8 mouse cellular contexts compared by ENCODE assay signal in the genomic region with DNA sequence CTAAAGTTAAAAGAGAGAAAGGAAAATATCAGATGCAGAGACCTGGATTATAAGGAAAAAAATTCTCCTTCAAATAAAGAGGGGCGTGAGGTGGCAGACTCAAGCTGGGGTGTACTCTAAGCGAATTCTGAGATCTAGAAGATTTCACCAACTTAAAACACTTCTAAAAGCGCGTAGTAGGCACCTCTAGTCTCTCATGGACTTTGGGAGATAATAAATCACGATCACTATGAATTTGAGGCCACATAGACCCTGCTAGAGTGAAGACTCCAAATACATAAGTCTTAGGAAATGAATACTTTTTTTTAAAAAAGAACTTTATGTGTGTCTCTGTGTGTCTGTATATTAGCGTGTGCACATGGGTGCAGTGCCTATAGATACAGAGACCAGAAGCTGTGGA. TPM values are rescaled to one million over a fixed set of nuclear protein-coding genes. Genes with fewer than 3 reads are reported as not detected.
DNase-seq lines count a peak whose midpoint lies in the region; ATAC-seq lines count a peak whose summit lies in the region.

No protein-coding gene starts in this region.

- intact Hi-C loops in heart, postnatal 14 days (cut with DNase I), result no loop called here

- peak overlapping the region; percentile 82 for H3K9ac ChIP-seq in liver, embryonic 12.5 days

- H3K4me3 ChIP-seq in heart, embryonic 10.5 days, result peak overlapping the region; percentile 77
- H3K4me3 ChIP-seq in megakaryocyte, embryonic 14.5 days (replicated peaks), result peak overlapping the region; percentile 93
- peak overlapping the region; percentile 68 for H3K4me3 ChIP-seq in liver, embryonic 12.5 days

- peaks cover 28% of the 10 kb centered on the region for H3K36me3 ChIP-seq in heart, embryonic 10.5 days
- H3K36me3 ChIP-seq in megakaryocyte, embryonic 14.5 days (replicated peaks; ENCODE audit: low read length), result peaks cover 36% of the 10 kb centered on the region
- H3K36me3 ChIP-seq in liver, embryonic 12.5 days, result peaks cover 34% of the 10 kb centered on the region

- 63% methylated on average over 6 of the region's 6 CpGs for WGBS in heart, embryonic 10.5 days
- 58% methylated on average over 6 of the region's 6 CpGs for WGBS in liver, embryonic 12.5 days (ENCODE audit: insufficient replicate concordance)

- H3K4me2 ChIP-seq in liver, embryonic 12.5 days, result peak overlapping the region; percentile 84

- H3K4me1 ChIP-seq in heart, embryonic 10.5 days, result peaks cover 49% of the 10 kb centered on the region
- peaks cover 73% of the 10 kb centered on the region for H3K4me1 ChIP-seq in megakaryocyte, embryonic 14.5 days
- H3K4me1 ChIP-seq in liver, embryonic 12.5 days, result peaks cover 58% of the 10 kb centered on the region

- H3K27me3 ChIP-seq in heart, embryonic 10.5 days (ENCODE audit: insufficient read depth, poor library complexity, severe bottlenecking), result no peaks in the 10 kb centered on the region
- H3K27me3 ChIP-seq in megakaryocyte, embryonic 14.5 days (replicated peaks), result no peaks in the 10 kb centered on the region
- H3K27me3 ChIP-seq in liver, embryonic 12.5 days (replicated peaks), result no peaks in the 10 kb centered on the region

- H3K9me3 ChIP-seq in heart, embryonic 10.5 days, result no peaks in the 10 kb centered on the region
- H3K9me3 ChIP-seq in megakaryocyte, embryonic 14.5 days, result no peaks in the 10 kb centered on the region
- no peaks in the 10 kb centered on the region for H3K9me3 ChIP-seq in liver, embryonic 12.5 days (replicated peaks)

- no peak overlapping the region for H3K27ac ChIP-seq in heart, embryonic 10.5 days
- H3K27ac ChIP-seq in liver, embryonic 12.5 days, result no peak overlapping the region

- no peak for DNase-seq in heart, embryonic 10.5 days (ENCODE audit: low spot score)
- no peak for DNase-seq in heart, postnatal 14 days
- no peak for DNase-seq in MN1 (ENCODE audit: low spot score)
- no peak for DNase-seq in adrenal gland, postnatal 14 days
- DNase-seq in thymus, postnatal 10 days (ENCODE audit: low spot score in 2 of 2), result no peak

- no peak for ATAC-seq in megakaryocyte, adult 5-6 weeks (ENCODE audit: poor library complexity, severe bottlenecking)
- no peak for ATAC-seq in liver, embryonic 12.5 days

RNA-seq across cellular contexts. Expression of gene Acadvl, which starts 0.5 kb away (rescaled TPM):
- polyA plus RNA-seq in heart, embryonic 10.5 days (2016; fragmentation: Nextera tagmentation; extraction: Ambion mirVana), result 79.1 and 102 TPM in 2 replicates
- 1,000 to 10,000 TPM; 1,350 to 1,353 TPM for total RNA-seq in heart, postnatal 14 days (2021)
- polyA plus RNA-seq in megakaryocyte, embryonic 14.5 days (2012; ENCODE audit: insufficient read depth, low replicate concordance), result 12.7 and 34.2 TPM in 2 replicates
- 32.7 and 35.0 TPM in 2 replicates for total RNA-seq in megakaryocyte, adult 5-6 weeks (2015)
- 31.7 and 37.0 TPM in 2 replicates for total RNA-seq in megakaryocyte, adult 5-6 weeks (2017)
- polyA plus RNA-seq in liver, embryonic 12.5 days (2016; fragmentation: Nextera tagmentation; extraction: Ambion mirVana), result 89.9 and 91.3 TPM in 2 replicates
- total RNA-seq in adrenal gland, postnatal 14 days (2021), result 1,177 and 1,207 TPM in 2 replicates

RNA-seq across cellular contexts. Expression of gene Dlg4, which starts 1.1 kb away (rescaled TPM):
- 5.7 and 9.3 TPM in 2 replicates for polyA plus RNA-seq in heart, embryonic 10.5 days (2016; fragmentation: Nextera tagmentation; extraction: Ambion mirVana)
- total RNA-seq in heart, postnatal 14 days (2021), result 10 to 100 TPM; 10.4 to 11.2 TPM
- polyA plus RNA-seq in megakaryocyte, embryonic 14.5 days (2012; ENCODE audit: insufficient read depth, low replicate concordance), result 16.1 and 22.0 TPM in 2 replicates
- 5.2 and 10.1 TPM in 2 replicates for total RNA-seq in megakaryocyte, adult 5-6 weeks (2015)
- 1.3 and 3.7 TPM in 2 replicates for total RNA-seq in megakaryocyte, adult 5-6 weeks (2017)
- 2.3 and 2.7 TPM in 2 replicates for polyA plus RNA-seq in liver, embryonic 12.5 days (2016; fragmentation: Nextera tagmentation; extraction: Ambion mirVana)
- total RNA-seq in adrenal gland, postnatal 14 days (2021), result 31.9 and 37.0 TPM in 2 replicates

RNA-seq across cellular contexts. Expression of gene Dvl2, which starts 15.3 kb away (rescaled TPM):
- polyA plus RNA-seq in heart, embryonic 10.5 days (2016; fragmentation: Nextera tagmentation; extraction: Ambion mirVana), result 29.5 and 40.3 TPM in 2 replicates
- 1 to 10 TPM; 7.2 to 9.2 TPM for total RNA-seq in heart, postnatal 14 days (2021)
- 28.6 and 64.4 TPM in 2 replicates for polyA plus RNA-seq in megakaryocyte, embryonic 14.5 days (2012; ENCODE audit: insufficient read depth, low replicate concordance)
- 7.9 and 9.3 TPM in 2 replicates for total RNA-seq in megakaryocyte, adult 5-6 weeks (2015)
- total RNA-seq in megakaryocyte, adult 5-6 weeks (2017), result 12.7 and 16.9 TPM in 2 replicates
- polyA plus RNA-seq in liver, embryonic 12.5 days (2016; fragmentation: Nextera tagmentation; extraction: Ambion mirVana), result 13.4 and 13.7 TPM in 2 replicates
- total RNA-seq in adrenal gland, postnatal 14 days (2021), result 16.0 and 23.1 TPM in 2 replicates

RNA-seq across cellular contexts. Expression of gene Phf23, which starts 20.1 kb away (rescaled TPM):
- polyA plus RNA-seq in heart, embryonic 10.5 days (2016; fragmentation: Nextera tagmentation; extraction: Ambion mirVana), result 51.8 and 73.3 TPM in 2 replicates
- 10 to 100 TPM; 27.4 to 31.5 TPM for total RNA-seq in heart, postnatal 14 days (2021)
- 24.1 and 85.6 TPM in 2 replicates for polyA plus RNA-seq in megakaryocyte, embryonic 14.5 days (2012; ENCODE audit: insufficient read depth, low replicate concordance)
- 34.0 and 37.0 TPM in 2 replicates for total RNA-seq in megakaryocyte, adult 5-6 weeks (2015)
- total RNA-seq in megakaryocyte, adult 5-6 weeks (2017), result 42.5 and 45.8 TPM in 2 replicates
- 39.5 and 40.9 TPM in 2 replicates for polyA plus RNA-seq in liver, embryonic 12.5 days (2016; fragmentation: Nextera tagmentation; extraction: Ambion mirVana)
- 47.3 and 53.2 TPM in 2 replicates for total RNA-seq in adrenal gland, postnatal 14 days (2021)

RNA-seq across cellular contexts. Expression of gene Gabarap, which starts 24.7 kb away (rescaled TPM):
- polyA plus RNA-seq in heart, embryonic 10.5 days (2016; fragmentation: Nextera tagmentation; extraction: Ambion mirVana), result 365 and 379 TPM in 2 replicates
- total RNA-seq in heart, postnatal 14 days (2021), result 100 to 1,000 TPM; 249 to 257 TPM
- polyA plus RNA-seq in megakaryocyte, embryonic 14.5 days (2012; ENCODE audit: insufficient read depth, low replicate concordance), result 495 and 977 TPM in 2 replicates
- 843 and 872 TPM in 2 replicates for total RNA-seq in megakaryocyte, adult 5-6 weeks (2015)
- 599 and 651 TPM in 2 replicates for total RNA-seq in megakaryocyte, adult 5-6 weeks (2017)
- 260 and 270 TPM in 2 replicates for polyA plus RNA-seq in liver, embryonic 12.5 days (2016; fragmentation: Nextera tagmentation; extraction: Ambion mirVana)
- total RNA-seq in adrenal gland, postnatal 14 days (2021), result 344 and 351 TPM in 2 replicates

Comparison
In these comparisons a context has a peak if more than half of its experiments do, and no peak if none do; other contexts are left out.
1. RNA of gene Acadvl, which starts 0.5 kb away (total RNA-seq): 1,350 to 1,353 TPM in heart, postnatal 14 days and 1,177 to 1,207 TPM in adrenal gland, postnatal 14 days; 31.7 to 37.0 TPM in megakaryocyte, adult 5-6 weeks; every median in the first group is over 10 times any median in the second.
2. Peak in every context shown above with its lines, with median percentiles within 50 percentile points of each other: H3K4me3 ChIP-seq.